Mouse (Mus musculus) megakaryocyte, embryonic 14.5 days (primary cell): ENCODE results near the gene Gm9803.

Experiments
- FLI1 ChIP-seq: IDR thresholded peaks from 2 replicates; pipeline ENCODE4 v1.6.1; 2012; ENCODE audit warnings: low read length, inconsistent platforms, mixed read lengths
- GATA1 ChIP-seq: IDR thresholded peaks from 3 replicates; pipeline ENCODE4 v1.6.1; 2012; ENCODE audit warnings: mixed read lengths, low read length, inconsistent platforms, borderline replicate concordance

GRCm38 (mm10) chr10:43550923-43551322, 27.0 kb downstream of the Gm9803 start:
- no peak for TF ChIP-seq GATA1
- TF ChIP-seq FLI1, result no peak
